Mouse (Mus musculus): ENCODE measurements at regions not wholly inside any gene's neighbourhood (a gene's known extent, or its start where the extent isn't known, plus 50 kb on each side); places are given as distances from the start of the nearest gene placed in this dataset.

GRCm38 (mm10) chr8:6958086-6958485, 1703.0 kb downstream of the Efnb2 start:
- no peak for TF ChIP-seq CTCF (IDR thresholded peaks at IDR 0.05; ENCODE audit: low read depth)
- no peak for TF ChIP-seq EP300 (IDR thresholded peaks at IDR 0.05; ENCODE audit: low read depth)
- WGBS, result 74% methylated on average over 5 of the region's 5 CpGs
- H3K4me3 ChIP-seq (ENCODE audit: low read depth, low read length), result no peak overlapping the region
- ATAC-seq (ENCODE audit: insufficient read depth, low read depth), result no peak
- no peaks in the 10 kb centered on the region for H3K4me1 ChIP-seq (ENCODE audit: control insufficient read depth, insufficient read depth)
- H3K4me2 ChIP-seq (ENCODE audit: low read depth, low read length), result no peak overlapping the region
- no peaks in the 10 kb centered on the region for H3K36me3 ChIP-seq (replicated peaks; ENCODE audit: control insufficient read depth, insufficient read depth, low read length)
- no peak overlapping the region for H3K27ac ChIP-seq (ENCODE audit: low read depth)
- no peak for DNase-seq (ENCODE audit: low spot score)
- no peak overlapping the region for H3K9ac ChIP-seq (replicated peaks; ENCODE audit: low read depth, low read length)
- H3K9me3 ChIP-seq (replicated peaks; ENCODE audit: control insufficient read depth, low read length), result no peaks in the 10 kb centered on the region
- no peaks in the 10 kb centered on the region for H3K27me3 ChIP-seq (ENCODE audit: control insufficient read depth, insufficient read depth, low read length)

- no peak for TF ChIP-seq EP300 (IDR thresholded peaks at IDR 0.05; ENCODE audit: low read depth)
- TF ChIP-seq CTCF (IDR thresholded peaks at IDR 0.05; ENCODE audit: low read depth), result no peak
- Histone ChIP-seq H3K9ac (replicated peaks; ENCODE audit: low read depth, low read length) (no peak overlapping the region), H3K4me2 (ENCODE audit: low read depth, low read length) (no peak overlapping the region), H3K36me3 (replicated peaks; ENCODE audit: control insufficient read depth, insufficient read depth, low read length) (no peaks in the 10 kb centered on the region), H3K9me3 (replicated peaks; ENCODE audit: control insufficient read depth, low read length) (no peaks in the 10 kb centered on the region), H3K27me3 (ENCODE audit: control insufficient read depth, insufficient read depth, low read length) (no peaks in the 10 kb centered on the region), H3K4me1 (ENCODE audit: control insufficient read depth, insufficient read depth) (no peaks in the 10 kb centered on the region), H3K27ac (ENCODE audit: low read depth) (no peak overlapping the region), H3K4me3 (ENCODE audit: low read depth, low read length) (no peak overlapping the region)
- WGBS, result 76% methylated on average over 7 of the region's 7 CpGs
- DNase-seq (ENCODE audit: low spot score) (no peak), ATAC-seq (ENCODE audit: insufficient read depth, low read depth) (no peak)
Measured at GRCm38 (mm10) chr8:6954251-6954650, 1706.8 kb downstream of the Efnb2 start.

- Histone ChIP-seq H3K9ac (replicated peaks; ENCODE audit: low read depth, low read length) (no peak overlapping the region), H3K9me3 (replicated peaks; ENCODE audit: control insufficient read depth, low read length) (no peaks in the 10 kb centered on the region), H3K27me3 (ENCODE audit: control insufficient read depth, insufficient read depth, low read length) (no peaks in the 10 kb centered on the region), H3K36me3 (replicated peaks; ENCODE audit: control insufficient read depth, insufficient read depth, low read length) (no peaks in the 10 kb centered on the region), H3K4me2 (ENCODE audit: low read depth, low read length) (no peak overlapping the region), H3K27ac (ENCODE audit: low read depth) (no peak overlapping the region), H3K4me3 (ENCODE audit: low read depth, low read length) (no peak overlapping the region), H3K4me1 (ENCODE audit: control insufficient read depth, insufficient read depth) (no peaks in the 10 kb centered on the region)
- TF ChIP-seq CTCF (IDR thresholded peaks at IDR 0.05; ENCODE audit: low read depth), result no peak
- no peak for TF ChIP-seq EP300 (IDR thresholded peaks at IDR 0.05; ENCODE audit: low read depth)
- 45% methylated on average over 1 of the region's 1 CpGs for WGBS
- DNase-seq (ENCODE audit: low spot score) (no peak), ATAC-seq (ENCODE audit: insufficient read depth, low read depth) (no peak)
Measured at GRCm38 (mm10) chr8:6922467-6922866, 1738.6 kb downstream of the Efnb2 start.

- Histone ChIP-seq H3K27me3 (ENCODE audit: control insufficient read depth, insufficient read depth, low read length) (no peaks in the 10 kb centered on the region), H3K4me2 (ENCODE audit: low read depth, low read length) (no peak overlapping the region), H3K4me3 (ENCODE audit: low read depth, low read length) (no peak overlapping the region), H3K36me3 (replicated peaks; ENCODE audit: control insufficient read depth, insufficient read depth, low read length) (no peaks in the 10 kb centered on the region), H3K9ac (replicated peaks; ENCODE audit: low read depth, low read length) (no peak overlapping the region), H3K9me3 (replicated peaks; ENCODE audit: control insufficient read depth, low read length) (no peaks in the 10 kb centered on the region), H3K27ac (ENCODE audit: low read depth) (no peak overlapping the region), H3K4me1 (ENCODE audit: control insufficient read depth, insufficient read depth) (no peaks in the 10 kb centered on the region)
- no peak for DNase-seq (ENCODE audit: low spot score)
- 66% methylated on average over 3 of the region's 3 CpGs for WGBS
- ATAC-seq (ENCODE audit: insufficient read depth, low read depth), result no peak
- TF ChIP-seq EP300 (IDR thresholded peaks at IDR 0.05; ENCODE audit: low read depth) (no peak), CTCF (IDR thresholded peaks at IDR 0.05; ENCODE audit: low read depth) (no peak)
Measured at GRCm38 (mm10) chr8:6907682-6908081, 1753.4 kb downstream of the Efnb2 start.

- no peak for TF ChIP-seq EP300 (IDR thresholded peaks at IDR 0.05; ENCODE audit: low read depth)
- TF ChIP-seq CTCF (IDR thresholded peaks at IDR 0.05; ENCODE audit: low read depth), result no peak
- 64% methylated on average over 1 of the region's 1 CpGs for WGBS
- Histone ChIP-seq H3K4me2 (ENCODE audit: low read depth, low read length) (no peak overlapping the region), H3K36me3 (replicated peaks; ENCODE audit: control insufficient read depth, insufficient read depth, low read length) (no peaks in the 10 kb centered on the region), H3K27ac (ENCODE audit: low read depth) (no peak overlapping the region), H3K4me3 (ENCODE audit: low read depth, low read length) (no peak overlapping the region), H3K4me1 (ENCODE audit: control insufficient read depth, insufficient read depth) (no peaks in the 10 kb centered on the region), H3K9ac (replicated peaks; ENCODE audit: low read depth, low read length) (no peak overlapping the region), H3K27me3 (ENCODE audit: control insufficient read depth, insufficient read depth, low read length) (no peaks in the 10 kb centered on the region), H3K9me3 (replicated peaks; ENCODE audit: control insufficient read depth, low read length) (no peaks in the 10 kb centered on the region)
- DNase-seq (ENCODE audit: low spot score) (no peak), ATAC-seq (ENCODE audit: insufficient read depth, low read depth) (no peak)
Measured at GRCm38 (mm10) chr8:6891456-6891855, 1769.6 kb downstream of the Efnb2 start.

GRCm38 (mm10) chr8:6886779-6887402, 1774.2 kb downstream of the Efnb2 start:
- no peak overlapping the region for H3K4me3 ChIP-seq (ENCODE audit: low read depth, low read length)
- H3K27me3 ChIP-seq (ENCODE audit: control insufficient read depth, insufficient read depth, low read length), result no peaks in the 10 kb centered on the region
- no peak overlapping the region for H3K4me2 ChIP-seq (ENCODE audit: low read depth, low read length)
- no peak overlapping the region for H3K9ac ChIP-seq (replicated peaks; ENCODE audit: low read depth, low read length)
- WGBS, result 81% methylated on average over 5 of the region's 5 CpGs
- ATAC-seq (ENCODE audit: insufficient read depth, low read depth), result no peak
- H3K36me3 ChIP-seq (replicated peaks; ENCODE audit: control insufficient read depth, insufficient read depth, low read length), result no peaks in the 10 kb centered on the region
- no peaks in the 10 kb centered on the region for H3K4me1 ChIP-seq (ENCODE audit: control insufficient read depth, insufficient read depth)
- DNase-seq (ENCODE audit: low spot score), result no peak
- H3K27ac ChIP-seq (ENCODE audit: low read depth), result no peak overlapping the region
- TF ChIP-seq EP300 (IDR thresholded peaks at IDR 0.05; ENCODE audit: low read depth) (no peak), CTCF (IDR thresholded peaks at IDR 0.05; ENCODE audit: low read depth) (no peak)
- no peaks in the 10 kb centered on the region for H3K9me3 ChIP-seq (replicated peaks; ENCODE audit: control insufficient read depth, low read length)

All from heart, postnatal 0 days (tissue).